Mouse (Mus musculus): ENCODE data around the gene Zbtb20. TPM values are rescaled to one million over a fixed set of nuclear protein-coding genes. Genes with fewer than 3 reads are reported as not detected.

Zbtb20 gene
- total RNA-seq, 2 experiments from 2014 or later = 317 to 369 TPM

DNA sequence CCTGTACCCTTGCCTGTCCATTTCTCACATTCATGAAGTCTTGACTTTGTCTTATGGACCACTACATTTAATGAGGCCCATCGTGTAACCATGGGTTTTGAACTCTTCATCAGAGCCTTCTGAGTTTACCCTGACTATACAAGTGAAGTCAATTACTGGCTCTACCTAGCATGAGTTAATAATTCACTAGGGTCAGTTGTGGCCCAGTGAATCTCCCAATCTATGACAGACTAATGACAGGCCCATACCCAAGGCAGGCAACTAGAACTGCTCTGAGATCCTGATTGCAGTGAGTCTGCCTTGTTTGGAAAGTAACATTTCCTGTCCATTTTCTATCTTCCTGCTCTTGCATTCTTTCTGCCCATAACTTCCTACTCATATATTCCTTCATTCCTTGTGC is 305.4 kb downstream of the Zbtb20 start:
- no peak for DNase-seq (ENCODE audit: low spot score in 2 of 2)

DNA sequence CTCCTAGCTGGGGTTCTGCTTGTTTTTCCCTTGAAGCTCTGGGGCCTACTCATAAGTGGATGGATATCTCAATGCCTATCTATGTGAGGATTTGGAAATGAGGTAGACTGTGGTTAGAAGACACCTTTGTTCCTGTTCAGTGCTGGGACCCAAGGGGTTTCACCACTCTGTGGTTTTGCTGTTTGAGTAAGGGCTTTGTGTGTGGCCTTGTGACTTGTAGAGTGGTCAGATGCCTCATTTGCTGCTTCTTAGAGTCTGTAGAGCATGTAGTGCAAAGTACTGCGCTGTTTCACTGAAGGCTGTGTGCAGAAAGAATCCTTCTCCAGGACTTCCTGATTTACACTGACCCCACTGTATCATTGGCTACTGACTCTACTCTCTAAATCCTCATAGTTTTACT is 314.7 kb downstream of the Zbtb20 start:
- DNase-seq (ENCODE audit: low spot score in 2 of 2) = no peak

DNA sequence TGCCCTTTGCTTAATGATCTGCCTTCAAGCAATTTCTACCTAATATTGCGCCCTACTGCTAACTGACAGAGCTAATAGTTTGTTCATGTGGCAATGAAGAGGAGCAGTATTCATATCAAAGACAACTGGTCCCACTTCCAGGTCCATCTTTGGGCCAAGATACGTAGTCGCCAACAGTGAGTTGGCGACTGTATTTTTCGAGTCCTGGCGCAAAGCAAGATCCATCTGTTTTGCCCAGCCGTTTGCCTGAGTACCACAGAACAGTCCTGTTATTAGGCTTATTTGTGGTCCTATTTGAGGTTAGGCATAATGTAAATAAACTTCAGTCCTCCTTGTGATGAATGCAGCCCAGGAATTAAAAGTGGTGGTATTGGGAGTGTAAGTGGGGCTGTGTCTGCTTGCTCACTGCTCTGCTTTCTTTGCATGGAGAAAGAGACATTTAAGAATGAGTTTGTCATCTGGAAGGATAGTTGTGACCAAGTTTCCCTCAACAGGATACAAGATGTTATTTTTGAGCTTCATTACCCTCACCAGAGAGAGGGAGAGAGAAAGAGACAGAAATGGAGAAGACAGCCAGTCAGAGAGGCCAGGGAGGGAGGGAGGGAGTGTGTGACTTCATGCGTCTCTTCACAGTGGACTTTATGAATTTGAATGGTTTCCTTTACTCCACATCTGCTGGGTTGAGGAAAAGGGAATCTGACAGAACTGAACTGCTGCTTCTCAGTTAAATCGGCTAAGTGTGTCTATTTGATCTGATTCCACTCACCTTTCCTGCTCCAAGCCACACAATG is 315.6 kb downstream of the Zbtb20 start:
- peak; percentile 43 to 83 for DNase-seq (ENCODE audit: low spot score in 2 of 2)

DNA sequence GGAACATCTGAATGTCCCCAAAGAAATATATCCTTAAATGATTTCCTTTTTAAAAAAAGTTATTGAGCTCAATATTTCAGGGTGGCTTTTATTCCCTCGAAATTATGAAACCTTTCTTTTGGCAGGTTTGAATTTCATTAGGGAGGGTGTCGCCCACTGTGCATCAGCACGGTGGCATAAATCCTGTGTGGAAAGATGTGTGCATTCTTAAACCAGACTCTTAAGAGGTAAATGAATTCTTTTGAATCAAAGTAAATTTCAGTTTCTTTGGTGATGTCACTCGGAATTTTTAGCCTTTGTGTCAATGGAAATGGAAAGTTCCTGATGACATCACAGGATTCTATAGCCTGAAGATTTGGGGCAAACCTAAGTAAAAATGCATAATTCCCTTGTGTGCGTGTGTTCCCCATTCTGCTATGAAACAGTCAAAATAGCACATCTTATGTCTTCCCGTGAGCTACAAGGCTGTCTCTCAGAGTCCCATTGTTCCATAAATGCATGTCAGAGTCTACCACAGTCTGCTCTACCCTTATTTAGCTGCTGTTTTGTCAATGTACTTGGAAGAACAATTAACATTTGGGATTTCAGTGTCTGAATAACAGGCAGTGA is 318.1 kb downstream of the Zbtb20 start:
- peak in 1 of 2 experiments; percentile 56 for DNase-seq (ENCODE audit: low spot score in 2 of 2)

DNA sequence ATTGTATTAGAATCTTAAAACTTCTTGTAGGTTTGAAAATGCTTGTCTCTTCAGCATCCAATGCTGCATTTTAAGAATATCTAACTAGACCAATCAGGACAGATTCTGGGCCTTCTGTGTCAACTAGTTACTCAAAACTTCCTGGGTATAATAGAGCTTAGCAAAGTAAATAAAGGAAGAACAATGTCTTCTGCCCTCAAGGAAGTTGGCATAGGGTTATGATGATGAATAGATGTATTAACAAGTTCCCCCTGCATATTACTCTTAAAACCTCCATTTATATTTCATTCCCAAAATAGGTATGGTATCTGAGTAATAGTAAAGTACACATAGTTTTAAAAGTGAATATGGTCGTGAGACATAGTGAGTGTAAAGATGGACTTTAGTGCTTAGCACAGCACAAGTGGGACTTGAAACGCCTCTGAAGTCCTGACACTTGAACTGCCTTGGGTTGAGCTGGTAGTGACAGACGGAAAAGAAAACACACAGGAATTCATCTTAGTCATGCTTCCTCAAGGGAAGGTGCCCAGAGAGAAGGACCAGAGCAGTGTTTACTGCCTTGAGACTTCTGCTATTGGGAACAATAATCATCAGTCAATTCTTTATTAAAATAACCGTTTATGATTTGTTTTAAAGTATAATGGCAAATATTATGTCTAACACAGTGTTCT is 341.8 kb downstream of the Zbtb20 start:
- no peak for DNase-seq (ENCODE audit: low spot score in 2 of 2)

DNA sequence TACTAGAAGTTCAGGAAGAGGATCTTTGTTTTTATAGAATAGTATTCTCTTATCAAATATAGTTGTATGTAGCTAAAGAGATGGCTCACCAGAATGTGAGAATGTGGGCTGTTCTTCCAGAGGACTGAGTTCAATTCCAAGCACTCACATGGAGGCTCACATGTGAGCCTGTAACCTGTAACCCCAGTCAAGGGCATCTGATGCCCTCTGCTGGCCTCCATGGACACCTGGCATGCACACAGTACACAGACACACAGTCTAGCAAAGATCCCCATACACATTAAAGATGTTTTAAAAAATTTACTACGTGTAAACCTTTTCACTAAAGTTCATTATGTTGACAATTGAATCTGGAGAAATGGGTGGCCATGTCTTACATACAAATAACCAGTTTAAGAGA is 343.7 kb downstream of the Zbtb20 start:
- no peak for DNase-seq (ENCODE audit: low spot score in 2 of 2)

DNA sequence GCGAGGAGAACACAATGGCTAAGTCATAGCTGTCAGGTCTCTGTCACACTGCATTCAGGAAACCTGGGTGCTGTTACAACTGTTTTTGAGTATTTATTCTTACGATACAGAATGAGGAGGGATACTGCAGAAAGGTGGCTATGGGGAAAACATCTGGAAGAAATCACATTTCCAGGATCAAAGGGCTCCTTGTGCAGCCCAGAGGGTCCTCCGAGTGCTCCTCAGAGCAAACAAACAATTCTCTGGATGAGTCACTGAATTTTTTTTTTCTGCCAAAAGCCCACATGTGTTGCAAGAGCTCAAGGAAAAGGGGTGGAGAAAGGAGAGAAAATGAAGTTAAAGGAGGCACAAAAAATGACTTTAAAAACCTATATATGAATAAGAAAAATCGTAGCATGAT is 345.6 kb downstream of the Zbtb20 start:
- no peak for DNase-seq (ENCODE audit: low spot score in 2 of 2)

DNA sequence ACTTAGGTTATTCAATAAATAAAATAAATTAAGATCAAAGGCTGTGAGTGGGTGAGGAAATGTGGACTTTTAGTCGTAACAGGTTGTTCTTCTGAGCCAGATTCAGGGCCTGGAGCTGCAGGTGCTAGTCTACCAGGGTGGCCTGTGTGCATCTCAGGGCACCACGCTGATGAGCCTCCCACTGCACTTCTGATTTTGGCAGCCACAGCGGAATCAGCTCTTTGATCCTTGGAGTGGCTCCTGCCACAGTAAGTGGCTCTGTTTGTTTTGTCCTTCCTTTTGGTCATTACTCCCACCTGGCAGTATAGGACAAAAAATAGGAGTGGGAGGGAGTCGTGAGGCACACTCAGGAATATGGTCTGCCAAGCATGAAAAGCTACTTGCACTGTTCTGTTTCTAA is 354.6 kb downstream of the Zbtb20 start:
- DNase-seq (ENCODE audit: low spot score in 2 of 2) = no peak

DNA sequence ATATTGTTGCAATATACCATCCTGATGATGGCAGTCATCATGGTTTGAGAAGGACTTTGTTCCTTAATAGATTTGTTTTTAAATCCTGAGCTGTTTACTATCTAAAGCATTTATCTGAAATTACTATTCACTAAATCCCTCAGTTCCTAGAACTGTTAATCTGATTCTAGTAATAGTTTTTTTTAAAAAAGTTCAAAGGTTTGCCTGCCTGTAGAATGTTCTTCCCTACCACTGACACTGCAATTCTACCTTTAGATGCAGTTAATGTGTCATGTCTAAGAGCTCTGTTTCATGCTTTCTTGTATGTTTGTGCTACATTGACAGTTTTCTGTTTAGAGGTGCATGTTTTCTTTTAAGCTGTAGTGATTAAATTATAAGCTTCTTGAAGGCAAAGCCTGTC is 358.6 kb downstream of the Zbtb20 start:
- DNase-seq (ENCODE audit: low spot score in 2 of 2) = no peak

DNA sequence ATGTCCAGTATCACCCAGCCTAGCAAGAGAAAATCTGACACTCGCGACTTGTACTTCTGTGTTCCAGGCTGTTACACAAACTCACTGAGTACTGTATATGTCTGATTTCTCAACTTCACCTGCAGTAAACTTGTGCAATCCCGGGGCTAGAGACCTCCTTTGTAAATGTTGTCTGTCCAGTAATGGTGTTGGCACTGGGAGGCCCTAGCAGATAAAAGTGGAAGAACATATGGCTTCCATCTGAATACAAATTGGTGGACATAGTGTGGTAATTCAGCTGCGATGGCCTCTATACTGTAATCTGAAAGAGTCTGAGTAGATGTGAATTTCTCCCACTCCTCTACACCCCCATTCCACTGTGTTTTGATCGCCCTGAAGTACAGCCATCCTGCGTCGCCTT is 359.6 kb downstream of the Zbtb20 start:
- no peak for DNase-seq (ENCODE audit: low spot score in 2 of 2)

DNA sequence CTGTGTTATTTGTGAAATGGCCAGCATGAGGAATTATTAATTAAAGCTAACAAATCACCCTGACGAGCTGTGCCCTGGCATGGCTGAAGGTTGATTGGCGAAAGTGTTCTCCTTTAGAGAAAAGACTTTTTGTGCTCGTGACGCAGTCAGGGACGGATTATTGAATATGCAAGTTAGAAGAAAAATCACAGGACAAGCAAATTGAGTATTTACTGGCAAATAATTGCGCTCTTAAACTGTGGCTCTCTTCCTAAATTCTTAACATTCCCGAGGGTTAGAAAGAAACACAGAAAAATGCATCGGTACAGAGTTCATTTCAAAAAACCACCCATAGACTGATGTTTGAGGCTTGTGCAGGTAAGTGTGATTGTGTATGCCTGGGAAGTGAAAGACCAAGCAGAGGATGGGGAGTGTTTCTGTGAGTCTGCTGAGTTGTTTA is 360.1 kb downstream of the Zbtb20 start:
- peak in 1 of 2 experiments; percentile 46 for DNase-seq (ENCODE audit: low spot score in 2 of 2)

DNA sequence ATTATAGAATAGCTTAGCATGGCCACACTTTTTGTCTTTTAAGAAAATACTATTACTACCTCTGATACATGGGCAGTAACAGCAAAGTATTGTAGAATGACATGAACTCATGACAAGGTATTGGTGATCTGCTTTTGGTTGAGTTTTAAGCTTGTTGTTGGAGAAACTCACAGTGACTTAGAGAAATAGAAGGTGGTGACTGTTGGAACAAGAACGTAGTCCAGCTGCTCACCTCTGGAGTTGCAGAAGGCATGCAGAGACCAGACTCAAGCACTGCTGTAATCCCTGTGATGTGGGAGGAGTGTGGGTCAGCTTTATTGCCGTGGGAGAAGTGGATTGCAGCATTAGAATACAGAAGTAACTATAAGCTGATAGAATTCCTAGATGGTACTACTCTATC is 361.9 kb downstream of the Zbtb20 start:
- no peak for DNase-seq (ENCODE audit: low spot score in 2 of 2)

DNA sequence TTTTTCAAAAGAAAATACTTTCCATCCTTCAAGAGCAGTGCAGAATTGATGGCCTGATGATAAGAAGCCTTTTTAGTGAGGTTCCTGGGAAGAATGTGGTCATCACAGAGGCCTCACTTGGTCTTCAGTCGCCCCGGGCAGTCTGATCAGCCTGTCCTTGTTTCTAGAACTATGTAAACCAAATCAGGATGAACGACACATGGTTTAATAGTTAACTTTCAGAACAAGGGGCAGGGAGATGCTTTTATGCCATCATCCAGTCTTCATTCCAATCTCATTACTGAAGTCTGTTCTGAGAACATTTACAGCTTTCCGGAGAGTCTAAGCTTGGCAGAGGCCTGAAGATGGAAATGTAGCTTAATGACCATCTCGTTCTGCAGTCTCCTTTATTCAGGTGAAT is 371.3 kb downstream of the Zbtb20 start:
- DNase-seq (ENCODE audit: low spot score in 2 of 2) = no peak

DNA sequence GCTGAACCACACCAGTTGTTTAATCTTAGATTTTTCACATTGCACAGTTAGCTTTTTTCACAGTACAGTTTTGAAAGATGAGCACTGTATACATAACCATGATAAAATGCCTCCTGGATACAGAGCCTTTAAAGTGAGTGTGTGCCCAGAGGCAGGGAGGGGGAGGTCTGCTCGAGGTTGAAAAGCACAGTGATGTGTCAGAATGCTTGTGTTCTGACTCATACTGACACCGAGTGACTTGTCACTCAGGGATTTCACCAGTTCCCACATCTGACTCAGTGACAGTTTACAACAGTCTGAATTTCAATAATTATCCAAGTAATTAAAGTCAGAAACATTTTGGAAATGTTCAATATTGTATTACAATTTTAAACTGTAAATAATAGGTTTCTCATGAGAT is 377.4 kb downstream of the Zbtb20 start:
- no peak for DNase-seq (ENCODE audit: low spot score in 2 of 2)

DNA sequence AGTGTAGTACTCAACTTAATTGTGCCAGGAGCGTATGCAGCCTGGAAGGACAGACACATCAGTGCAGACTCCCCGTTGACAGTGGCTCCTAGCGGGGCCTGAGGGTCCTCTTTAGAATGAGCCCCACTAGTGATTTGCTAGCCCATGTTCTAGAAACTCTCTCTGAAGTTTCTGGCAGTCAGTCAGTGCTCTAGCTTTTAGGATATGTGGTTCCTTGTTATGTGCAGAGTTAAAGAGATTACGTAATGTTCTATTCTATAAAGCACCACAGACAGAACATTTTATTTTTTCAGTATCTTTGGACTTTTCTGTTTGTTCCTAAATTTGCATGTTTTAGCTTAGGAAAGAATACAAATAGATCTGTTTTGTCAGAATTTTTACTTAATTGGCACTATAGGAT is 378.1 kb downstream of the Zbtb20 start:
- DNase-seq (ENCODE audit: low spot score in 2 of 2) = no peak

DNA sequence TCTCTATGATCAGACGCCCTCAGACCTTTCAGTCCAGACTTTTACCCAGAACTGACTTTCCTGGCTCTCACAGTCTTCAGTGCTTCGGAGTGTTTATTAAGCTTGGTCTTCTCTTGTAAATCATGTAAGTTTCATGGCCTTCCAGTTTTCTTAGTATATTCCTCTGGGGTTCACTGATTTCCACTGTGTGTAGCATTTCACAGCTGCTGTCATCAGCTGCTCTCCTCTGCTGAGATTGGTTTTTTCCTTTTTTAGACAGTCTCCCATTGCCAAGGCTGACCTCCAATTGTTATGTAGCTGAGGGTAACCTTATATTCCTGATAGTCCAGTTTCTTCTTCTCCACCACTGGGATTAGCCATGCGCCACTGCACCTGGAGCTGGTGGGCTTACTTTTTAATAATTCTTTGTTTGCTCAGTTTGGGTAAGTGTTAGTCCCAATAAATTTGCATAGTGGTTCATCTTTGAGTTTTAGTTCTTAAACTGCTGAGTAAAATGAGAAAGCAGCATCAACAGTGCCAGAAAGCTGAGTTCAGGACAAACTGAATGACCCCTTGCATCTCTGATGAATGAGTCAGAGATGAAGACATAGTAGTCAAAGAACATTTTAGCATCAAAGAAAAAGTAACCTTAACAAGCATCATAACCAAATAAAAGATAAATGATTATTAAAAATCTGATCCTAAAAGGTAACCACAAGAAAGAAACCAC is 380.7 kb downstream of the Zbtb20 start:
- DNase-seq (ENCODE audit: low spot score in 2 of 2) = no peak

DNA sequence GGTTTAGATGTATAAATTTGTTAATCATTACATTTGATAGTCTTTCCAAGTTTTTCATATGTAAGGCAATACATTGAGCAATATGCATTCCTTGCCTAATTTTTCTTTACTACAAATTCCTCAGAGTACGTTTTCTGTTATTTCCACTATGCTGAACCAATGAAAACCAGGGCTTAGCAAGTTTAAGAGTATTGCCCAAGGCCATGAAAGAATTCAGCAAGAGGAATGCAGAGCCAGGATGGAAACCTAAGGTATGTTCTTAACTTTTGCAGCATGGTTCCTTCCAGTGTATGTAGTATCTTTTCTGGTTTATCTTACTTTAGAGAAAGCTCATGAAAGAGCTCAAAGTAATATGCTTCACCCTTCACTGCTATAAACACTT is 381.2 kb downstream of the Zbtb20 start:
- no peak for DNase-seq (ENCODE audit: low spot score in 2 of 2)

DNA sequence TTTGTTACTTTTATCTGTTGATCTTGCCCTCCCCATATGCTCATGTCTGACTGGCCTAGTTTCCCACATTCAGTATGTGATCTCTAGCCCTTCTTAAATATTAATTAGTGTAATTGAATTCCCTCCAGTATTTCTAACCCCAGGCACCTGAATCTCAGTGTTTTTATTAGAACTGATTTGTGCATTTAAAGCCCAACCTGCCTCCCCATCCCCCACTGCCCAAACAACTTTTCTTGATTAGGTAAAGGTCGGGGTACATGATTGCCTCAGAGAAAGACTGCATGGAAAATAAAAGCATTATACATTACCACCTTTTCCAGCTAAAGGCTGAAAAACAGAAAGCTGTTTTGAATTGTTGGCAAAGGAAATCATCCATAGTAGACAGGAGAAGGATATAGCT is 383.8 kb downstream of the Zbtb20 start:
- no peak for DNase-seq (ENCODE audit: low spot score in 2 of 2)

DNA sequence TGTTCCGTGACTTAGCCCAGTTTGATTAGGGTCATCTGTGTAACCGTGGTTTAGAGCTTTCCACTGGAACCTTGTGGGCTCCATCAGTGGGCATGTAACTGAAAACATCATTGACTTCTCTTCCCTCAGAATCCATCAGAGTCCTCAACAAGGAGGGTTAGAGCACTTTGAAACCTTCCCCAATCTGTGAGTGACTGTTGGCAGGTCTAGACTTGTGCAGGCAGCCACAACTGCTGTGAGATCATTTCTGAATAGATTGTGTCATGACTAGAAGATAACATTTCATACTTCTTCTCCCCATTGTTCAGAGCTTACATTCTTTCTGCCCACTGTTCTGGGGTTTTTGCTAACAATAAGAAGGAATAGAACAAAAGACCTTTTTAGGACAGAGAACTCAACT is 385.2 kb downstream of the Zbtb20 start:
- no peak for DNase-seq (ENCODE audit: low spot score in 2 of 2)

DNA sequence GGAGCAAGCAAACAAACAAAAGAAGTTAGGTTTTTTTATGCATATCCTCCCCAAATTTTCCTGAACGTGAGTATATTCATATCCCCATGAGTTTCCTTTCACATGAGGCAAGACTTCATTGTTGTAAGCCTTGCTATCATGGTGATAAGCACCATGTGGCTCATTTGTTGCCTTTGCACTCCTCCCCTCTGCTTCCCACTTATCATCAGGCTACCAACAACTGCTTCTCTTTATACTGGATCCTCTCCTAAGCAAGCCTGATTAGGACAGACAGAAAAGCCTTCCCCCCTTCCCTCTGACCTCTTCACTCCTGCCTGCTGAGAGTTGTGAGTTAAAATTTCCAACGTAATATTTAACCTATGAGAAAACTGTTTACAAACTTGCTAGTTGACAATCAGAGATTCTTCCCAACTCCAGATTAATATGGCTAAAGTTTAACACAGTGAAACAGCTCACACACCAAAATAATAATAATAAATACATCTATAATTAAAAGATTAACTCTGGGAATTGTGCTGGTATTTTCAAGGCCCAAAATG is 398.4 kb downstream of the Zbtb20 start:
- no peak for DNase-seq (ENCODE audit: low spot score in 2 of 2)

DNA sequence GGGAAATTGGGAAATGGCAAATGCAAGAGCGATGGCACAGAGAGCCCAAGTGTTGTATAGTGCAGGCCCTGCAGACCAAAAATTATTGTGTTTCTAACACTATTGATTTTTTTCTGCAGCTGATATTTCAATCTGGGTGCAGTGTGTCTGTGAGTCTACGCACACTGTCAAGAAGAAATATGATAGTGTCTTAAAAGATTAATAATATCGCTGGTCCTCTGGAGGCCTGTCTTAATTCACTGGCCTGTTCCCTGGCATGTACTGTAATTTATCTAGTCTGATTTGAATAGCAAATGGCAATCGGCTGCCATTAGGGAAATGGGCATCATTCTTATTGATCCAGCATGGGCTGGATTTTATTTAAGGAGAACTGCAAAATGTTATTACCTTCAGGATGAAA is 401.1 kb downstream of the Zbtb20 start:
- DNase-seq (ENCODE audit: low spot score in 2 of 2) = no peak

DNA sequence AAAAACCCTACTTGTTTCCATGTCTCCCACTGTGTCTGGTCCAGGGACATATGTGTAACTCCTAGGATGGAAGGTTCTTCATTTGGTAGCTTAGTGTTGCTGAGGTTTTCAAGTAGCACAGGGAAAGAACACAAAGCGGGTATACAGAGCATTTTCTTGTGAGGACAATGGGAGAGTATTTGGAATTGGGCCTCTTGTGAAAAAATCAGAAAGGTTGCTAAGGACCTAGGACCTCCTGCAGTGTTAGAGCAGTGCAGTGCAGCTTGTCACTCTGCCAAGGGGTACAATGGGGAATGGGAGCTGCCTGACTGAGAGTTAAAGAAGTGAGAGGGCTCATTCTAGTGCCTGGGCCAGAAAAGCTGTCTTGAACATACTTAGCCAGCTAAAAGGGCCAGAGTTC is 410.6 kb downstream of the Zbtb20 start:
- peak in 1 of 2 experiments; percentile 48 for DNase-seq (ENCODE audit: low spot score in 2 of 2)
